Mouse (Mus musculus): ENCODE data around the gene Gm44511. TPM values are rescaled to one million over a fixed set of nuclear protein-coding genes. Genes with fewer than 3 reads are reported as not detected.
A peak's percentile ranks its signal among the peaks of the same experiment; 100 is the strongest.

Gene Gm44511
- total and polyA plus RNA-seq, 3 experiments, result not detected

- TF ChIP-seq MYC (IDR thresholded peaks at IDR 0.05; ENCODE audit: low read depth, low read length) (0 out of 2 replicates have a peak, but pooled peaks have one; percentile 3), GATA1 (IDR thresholded peaks at IDR 0.05; ENCODE audit: low read depth, low read length) (peak; percentile 73), POLR2A (IDR thresholded peaks at IDR 0.05; ENCODE audit: control insufficient read depth in 1 of 2, insufficient read depth in 1 of 2, low read depth in 1 of 2, low read length in 2 of 2, poor library complexity in 1 of 2) (no peak), POLR2AphosphoS2 (IDR thresholded peaks at IDR 0.05; ENCODE audit: low read length) (no peak), CHD2 (IDR thresholded peaks at IDR 0.05; ENCODE audit: low read length) (no peak), GABPA (IDR thresholded peaks at IDR 0.05; ENCODE audit: low read depth, low read length) (no peak), E2F4 (IDR thresholded peaks at IDR 0.05; ENCODE audit: borderline replicate concordance, low read depth, low read length) (no peak), MEF2A (IDR thresholded peaks at IDR 0.05; ENCODE audit: extremely low read depth, insufficient replicate concordance, low read depth, low read length, poor library complexity, severe bottlenecking) (no peak), NRF1 (IDR thresholded peaks at IDR 0.05; ENCODE audit: insufficient read depth, low read depth, low read length, poor library complexity, severe bottlenecking) (peak; percentile 31; the same call in 1 of the 2 replicates), HCFC1 (IDR thresholded peaks at IDR 0.05; ENCODE audit: low read depth, low read length) (no peak), ETS1 (IDR thresholded peaks at IDR 0.05; ENCODE audit: low read depth, low read length) (0 out of 2 replicates have a peak, but pooled peaks have one; percentile 5), USF1 (IDR thresholded peaks at IDR 0.05; ENCODE audit: low read depth, low read length) (no peak), MAZ (IDR thresholded peaks at IDR 0.05; ENCODE audit: low read depth, low read length) (no peak), CTCF (IDR thresholded peaks at IDR 0.05 in 2 of 3, conservative IDR thresholded peaks at IDR 0.05 in 1 of 3; ENCODE audit: control insufficient read depth in 1 of 3, insufficient read depth in 1 of 3, low read depth in 2 of 3, low read length in 3 of 3, poor library complexity in 1 of 3, severe bottlenecking in 1 of 3) (no peak), SMC3 (IDR thresholded peaks at IDR 0.05; ENCODE audit: low read depth, low read length) (no peak)
Observed at GRCm38 (mm10) chr6:128838342-128839265, 12.5 kb upstream of the Gm44511 start (continued).

- no peaks in the 10 kb centered on the region; the same call in 1 of the 2 replicates for H3K79me2 ChIP-seq (ENCODE audit: control insufficient read depth, insufficient read depth, low read length, poor library complexity)
- H3K36me3 ChIP-seq (ENCODE audit: control insufficient read depth in 1 of 2, insufficient read depth in 2 of 2, low read length in 2 of 2), result peaks cover 0 to 9% of the 10 kb centered on the region in 2 experiments; a peak in 2 of 4 replicates
- peak overlapping the region; percentile 37; the same call in 1 of the 2 replicates for H3K27ac ChIP-seq (ENCODE audit: control insufficient read depth, low read depth, low read length)
- peak overlapping the region; percentile 69 for H3K9ac ChIP-seq (ENCODE audit: control insufficient read depth, low read depth, low read length, poor library complexity, severe bottlenecking)
- peak overlapping the region; percentile 72 to 86 for H3K4me3 ChIP-seq (ENCODE audit: control insufficient read depth in 1 of 2, insufficient read depth in 1 of 2, low read depth in 2 of 2, low read length in 2 of 2)
- H3K4me1 ChIP-seq (ENCODE audit: control insufficient read depth in 1 of 2, insufficient read depth in 2 of 2, low read length in 2 of 2), result peaks cover 0 to 11% of the 10 kb centered on the region in 2 experiments; a peak in 2 of 4 replicates
- peak; percentile 63 for DNase-seq (ENCODE audit: low read depth, low spot score)
- H3K9me3 ChIP-seq (replicated peaks; ENCODE audit: insufficient read depth, low read length), result no peaks in the 10 kb centered on the region
- TF ChIP-seq NELFE (IDR thresholded peaks at IDR 0.05; ENCODE audit: low read depth, low read length) (no peak), TAL1 (IDR thresholded peaks at IDR 0.05; ENCODE audit: low read length) (no peak), TBP (IDR thresholded peaks at IDR 0.05; ENCODE audit: low read depth, low read length) (0 out of 2 replicates have a peak, but pooled peaks have one; percentile 20), CHD1 (IDR thresholded peaks at IDR 0.05; ENCODE audit: low read depth, low read length) (0 out of 2 replicates have a peak, but pooled peaks have one; percentile 51), UBTF (IDR thresholded peaks at IDR 0.05; ENCODE audit: borderline replicate concordance, insufficient read depth, low read depth, low read length) (0 out of 2 replicates have a peak, but pooled peaks have one; percentile 30), ZMIZ1 (IDR thresholded peaks at IDR 0.05; ENCODE audit: low read depth, low read length) (no peak), ZNF384 (IDR thresholded peaks at IDR 0.05; ENCODE audit: low read depth, low read length) (no peak), CHD2 (IDR thresholded peaks at IDR 0.05; ENCODE audit: low read length) (no peak), ZC3H11A (IDR thresholded peaks at IDR 0.05; ENCODE audit: low read depth, low read length) (no peak), MXI1 (IDR thresholded peaks at IDR 0.05; ENCODE audit: low read depth, low read length) (peak; percentile 32; the same call in 1 of the 2 replicates), MAZ (IDR thresholded peaks at IDR 0.05; ENCODE audit: low read depth, low read length) (no peak), USF2 (IDR thresholded peaks at IDR 0.05; ENCODE audit: borderline replicate concordance in 1 of 2, insufficient read depth in 1 of 2, low read depth in 1 of 2, low read length in 2 of 2) (no peak)
- peaks cover 0 to 2% of the 10 kb centered on the region in 2 experiments; a peak in 1 of 4 replicates for H3K27me3 ChIP-seq (ENCODE audit: control insufficient read depth in 1 of 2, insufficient read depth in 2 of 2, low read length in 2 of 2)
Observed at GRCm38 (mm10) chr6:128837454-128838341, 11.6 kb upstream of the Gm44511 start.
